ENCODE assay signal across 17 mouse cellular contexts in the genomic region with DNA sequence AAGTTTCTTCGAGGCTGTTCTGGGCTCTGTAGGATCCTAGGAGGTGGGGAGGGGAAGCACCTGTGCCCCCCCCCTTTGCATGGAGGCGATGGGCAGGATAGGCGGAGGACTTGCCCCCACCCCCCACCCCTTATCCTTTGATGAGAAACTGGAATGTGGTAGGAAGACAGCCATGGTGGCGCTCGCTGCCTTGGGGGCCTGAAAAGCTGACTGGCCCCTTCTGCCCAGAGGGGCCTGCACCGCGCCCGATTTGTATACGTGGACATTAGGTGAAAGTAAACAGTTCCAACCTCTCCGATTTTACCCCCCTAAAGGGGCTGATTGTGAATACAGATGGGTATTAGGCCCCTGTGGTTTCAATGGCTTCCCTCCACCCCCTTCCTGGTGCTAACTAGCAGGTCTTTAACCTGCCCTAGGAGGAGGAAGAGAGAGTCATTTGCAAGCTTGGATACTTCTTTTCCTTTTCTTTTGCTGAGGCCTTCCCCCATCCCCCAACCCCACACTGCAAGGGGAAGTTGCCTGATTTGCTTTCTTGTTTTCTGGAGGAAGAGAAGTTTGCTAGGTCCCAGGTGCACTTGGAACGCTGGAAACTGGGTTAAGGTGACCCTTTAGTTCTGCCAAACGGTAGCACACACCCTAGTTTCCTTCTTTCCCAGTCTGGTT.
DNase-seq lines count a peak whose midpoint lies in the region; ATAC-seq and TF ChIP-seq lines count a peak whose summit lies in the region.
"Had no signal": no experiment of that assay in that cellular context is flagged by ENCODE, and none has a peak within 500 bp of the region (broad histone marks: within the 10 kb centered on the region; RNA-seq: fewer than 3 reads in every experiment).

No protein-coding gene starts in this region.

- H3K27ac ChIP-seq in forebrain, embryonic 11.5 days (ENCODE audit: low read depth, low read length), result no peak overlapping the region
- H3K27ac ChIP-seq in forebrain, embryonic 16.5 days (ENCODE audit: low read length), result no peak overlapping the region
- no peak overlapping the region for H3K27ac ChIP-seq in midbrain, embryonic 11.5 days (ENCODE audit: low read depth, low read length)
- H3K27ac ChIP-seq in midbrain, embryonic 16.5 days (ENCODE audit: low read length), result no peak overlapping the region
- H3K27ac ChIP-seq in embryonic facial prominence, embryonic 13.5 days, result peak overlapping the region; percentile 44; the same call in 1 of the 2 replicates
- H3K27ac ChIP-seq in midbrain, embryonic 14.5 days (replicated peaks; ENCODE audit: low read depth, low read length), result no peak overlapping the region
- no peak overlapping the region for H3K27ac ChIP-seq in layer of hippocampus, adult 2 months
- H3K27ac ChIP-seq: left cerebral cortex, adult 2 months; liver, embryonic 15.5 days had no signal

- H3K27me3 ChIP-seq in forebrain, embryonic 11.5 days (ENCODE audit: control insufficient read depth, insufficient read depth, low read length), result no peaks in the 10 kb centered on the region; the same call in 1 of the 2 replicates
- no peaks in the 10 kb centered on the region; the same call in 1 of the 2 replicates for H3K27me3 ChIP-seq in forebrain, embryonic 16.5 days (replicated peaks; ENCODE audit: control insufficient read depth, insufficient read depth, low read length)
- H3K27me3 ChIP-seq in midbrain, embryonic 11.5 days (ENCODE audit: control insufficient read depth, insufficient read depth, low read length), result no peaks in the 10 kb centered on the region
- H3K27me3 ChIP-seq in midbrain, embryonic 16.5 days (ENCODE audit: control insufficient read depth, insufficient read depth, low read depth, low read length), result no peaks in the 10 kb centered on the region
- H3K27me3 ChIP-seq in embryonic facial prominence, embryonic 13.5 days, result no peaks in the 10 kb centered on the region
- H3K27me3 ChIP-seq in midbrain, embryonic 14.5 days (ENCODE audit: control insufficient read depth, insufficient read depth, low read length), result no peaks in the 10 kb centered on the region
- H3K27me3 ChIP-seq: liver, embryonic 15.5 days had no signal

- WGBS in forebrain, embryonic 11.5 days, result 5% methylated on average over 12 of the region's 12 CpGs
- WGBS in forebrain, embryonic 16.5 days, result 32% methylated on average over 12 of the region's 12 CpGs
- 5% methylated on average over 12 of the region's 12 CpGs for WGBS in midbrain, embryonic 11.5 days
- WGBS in midbrain, embryonic 16.5 days, result 21% methylated on average over 12 of the region's 12 CpGs
- 15% methylated on average over 12 of the region's 12 CpGs for WGBS in embryonic facial prominence, embryonic 13.5 days
- 14% methylated on average over 12 of the region's 12 CpGs for WGBS in midbrain, embryonic 14.5 days

- H3K4me3 ChIP-seq in forebrain, embryonic 11.5 days (ENCODE audit: low read depth, low read length), result no peak overlapping the region
- no peak overlapping the region for H3K4me3 ChIP-seq in forebrain, embryonic 16.5 days (replicated peaks; ENCODE audit: low read length)
- H3K4me3 ChIP-seq in midbrain, embryonic 11.5 days (ENCODE audit: low read depth, low read length), result no peak overlapping the region
- no peak overlapping the region for H3K4me3 ChIP-seq in midbrain, embryonic 16.5 days (ENCODE audit: low read depth, low read length)
- no peak overlapping the region for H3K4me3 ChIP-seq in embryonic facial prominence, embryonic 13.5 days
- no peak overlapping the region for H3K4me3 ChIP-seq in midbrain, embryonic 14.5 days (replicated peaks; ENCODE audit: low read depth, low read length)
- no peak overlapping the region for H3K4me3 ChIP-seq in layer of hippocampus, adult 2 months
- H3K4me3 ChIP-seq: erythroblast, embryonic 14.5 days; left cerebral cortex, adult 2 months; liver, embryonic 15.5 days; megakaryocyte, embryonic 14.5 days had no signal

- H3K4me1 ChIP-seq in forebrain, embryonic 11.5 days (replicated peaks; ENCODE audit: control insufficient read depth, insufficient read depth, low read length), result peaks cover 50% of the 10 kb centered on the region
- peaks cover 16% of the 10 kb centered on the region for H3K4me1 ChIP-seq in forebrain, embryonic 16.5 days (replicated peaks; ENCODE audit: control insufficient read depth, insufficient read depth, low read length)
- H3K4me1 ChIP-seq in midbrain, embryonic 11.5 days (ENCODE audit: control insufficient read depth, insufficient read depth, low read length), result peaks cover 88% of the 10 kb centered on the region
- peaks cover 77% of the 10 kb centered on the region for H3K4me1 ChIP-seq in midbrain, embryonic 16.5 days (ENCODE audit: control insufficient read depth, insufficient read depth, low read length)
- peaks cover 97% of the 10 kb centered on the region for H3K4me1 ChIP-seq in embryonic facial prominence, embryonic 13.5 days
- H3K4me1 ChIP-seq in midbrain, embryonic 14.5 days (ENCODE audit: control insufficient read depth, insufficient read depth, low read length), result peaks cover 92% of the 10 kb centered on the region

- H3K9ac ChIP-seq in forebrain, embryonic 11.5 days (ENCODE audit: low read length), result no peak overlapping the region
- H3K9ac ChIP-seq in forebrain, embryonic 16.5 days (replicated peaks; ENCODE audit: low read depth, low read length), result no peak overlapping the region
- H3K9ac ChIP-seq in midbrain, embryonic 11.5 days (ENCODE audit: low read length), result 0 out of 2 replicates have a peak overlapping the region, but pooled peaks have one; percentile 5
- H3K9ac ChIP-seq in midbrain, embryonic 16.5 days (ENCODE audit: low read depth, low read length), result no peak overlapping the region
- no peak overlapping the region for H3K9ac ChIP-seq in embryonic facial prominence, embryonic 13.5 days
- no peak overlapping the region for H3K9ac ChIP-seq in midbrain, embryonic 14.5 days (replicated peaks; ENCODE audit: low read length)
- H3K9ac ChIP-seq: liver, embryonic 15.5 days had no signal

- DNase-seq in forebrain, embryonic 11.5 days (ENCODE audit: low spot score), result no peak
- no peak for DNase-seq in midbrain, embryonic 11.5 days (ENCODE audit: low spot score, missing footprints)
- DNase-seq in midbrain, embryonic 14.5 days, result no peak
- no peak for DNase-seq in layer of hippocampus, adult 2 months (ENCODE audit: low spot score in 2 of 2)
- no peak for DNase-seq in left cerebral cortex, adult 9 months (ENCODE audit: low spot score in 2 of 2)
- DNase-seq: cerebellum, adult 9-10 months; heart, adult 18-20 months; heart, postnatal 14 days; kidney, postnatal 4 days; right cerebral cortex, adult 18-20 months had no signal

- no peaks in the 10 kb centered on the region for H3K9me3 ChIP-seq in forebrain, embryonic 11.5 days (ENCODE audit: control insufficient read depth, low read length)
- H3K9me3 ChIP-seq in forebrain, embryonic 16.5 days (ENCODE audit: control insufficient read depth, low read length), result no peaks in the 10 kb centered on the region
- no peaks in the 10 kb centered on the region for H3K9me3 ChIP-seq in midbrain, embryonic 11.5 days (ENCODE audit: control insufficient read depth, low read length)
- no peaks in the 10 kb centered on the region for H3K9me3 ChIP-seq in midbrain, embryonic 16.5 days (replicated peaks; ENCODE audit: control insufficient read depth, low read length, poor library complexity, severe bottlenecking)
- no peaks in the 10 kb centered on the region for H3K9me3 ChIP-seq in embryonic facial prominence, embryonic 13.5 days
- no peaks in the 10 kb centered on the region for H3K9me3 ChIP-seq in midbrain, embryonic 14.5 days (ENCODE audit: control insufficient read depth, low read length)
- H3K9me3 ChIP-seq: liver, embryonic 15.5 days; megakaryocyte, embryonic 14.5 days had no signal

- H3K36me3 ChIP-seq in forebrain, embryonic 11.5 days (ENCODE audit: control insufficient read depth, insufficient read depth, low read length), result no peaks in the 10 kb centered on the region
- H3K36me3 ChIP-seq in forebrain, embryonic 16.5 days (ENCODE audit: control insufficient read depth, insufficient read depth), result no peaks in the 10 kb centered on the region
- H3K36me3 ChIP-seq in midbrain, embryonic 11.5 days (ENCODE audit: control insufficient read depth, insufficient read depth, low read length), result no peaks in the 10 kb centered on the region
- H3K36me3 ChIP-seq in midbrain, embryonic 16.5 days (ENCODE audit: control insufficient read depth, insufficient read depth, low read length), result no peaks in the 10 kb centered on the region
- H3K36me3 ChIP-seq in embryonic facial prominence, embryonic 13.5 days, result no peaks in the 10 kb centered on the region
- H3K36me3 ChIP-seq in midbrain, embryonic 14.5 days (ENCODE audit: control insufficient read depth, insufficient read depth, low read length), result no peaks in the 10 kb centered on the region
- H3K36me3 ChIP-seq: liver, embryonic 15.5 days had no signal

- no peak for ATAC-seq in forebrain, embryonic 11.5 days (replicated peaks; ENCODE audit: low FRiP score)
- ATAC-seq in forebrain, embryonic 16.5 days, result no peak
- ATAC-seq in midbrain, embryonic 11.5 days (ENCODE audit: low FRiP score), result no peak
- no peak for ATAC-seq in midbrain, embryonic 16.5 days
- ATAC-seq in embryonic facial prominence, embryonic 13.5 days (ENCODE audit: insufficient number of reproducible peaks, insufficient read depth, low FRiP score, low TSS enrichment, low read depth), result no peak
- ATAC-seq in midbrain, embryonic 14.5 days (ENCODE audit: low FRiP score, low TSS enrichment), result no peak

- H3K4me2 ChIP-seq in forebrain, embryonic 11.5 days (ENCODE audit: low read depth, low read length, severe bottlenecking), result peak overlapping the region; percentile 9; the same call in 1 of the 2 replicates
- H3K4me2 ChIP-seq in forebrain, embryonic 16.5 days (ENCODE audit: low read length), result no peak overlapping the region
- H3K4me2 ChIP-seq in midbrain, embryonic 11.5 days, result no peak overlapping the region
- H3K4me2 ChIP-seq in midbrain, embryonic 16.5 days (ENCODE audit: low read length), result no peak overlapping the region
- H3K4me2 ChIP-seq in embryonic facial prominence, embryonic 13.5 days, result 0 out of 2 replicates have a peak overlapping the region, but pooled peaks have one; percentile 11
- peak overlapping the region; percentile 7 for H3K4me2 ChIP-seq in midbrain, embryonic 14.5 days (ENCODE audit: low read length)
- H3K4me2 ChIP-seq: liver, embryonic 15.5 days had no signal

- no peak for TF ChIP-seq CTCF in layer of hippocampus, adult 2 months (conservative IDR thresholded peaks at IDR 0.05)

Comparison
In these comparisons a context has a peak if more than half of its experiments do, and no peak if none do; other contexts are left out.
1. H3K4me2 ChIP-seq: peak in forebrain, embryonic 11.5 days (single experiment), embryonic facial prominence, embryonic 13.5 days (single experiment) and midbrain, embryonic 14.5 days (single experiment); none in forebrain, embryonic 16.5 days (single experiment), midbrain, embryonic 11.5 days (single experiment) and midbrain, embryonic 16.5 days (single experiment).